Mouse (Mus musculus): ENCODE measurements around the gene Nck2. TPM values are rescaled to one million over a fixed set of nuclear protein-coding genes. Genes with fewer than 3 reads are reported as not detected.
"Not testable (repeated sequence)": the region's sequence is repeated elsewhere in the genome, so short reads cannot be mapped to it uniquely, and the experiment has no call there.

The Nck2 gene
- total RNA-seq, 2 experiments from 2014 or later, result 34.0 to 38.3 TPM

DNA sequence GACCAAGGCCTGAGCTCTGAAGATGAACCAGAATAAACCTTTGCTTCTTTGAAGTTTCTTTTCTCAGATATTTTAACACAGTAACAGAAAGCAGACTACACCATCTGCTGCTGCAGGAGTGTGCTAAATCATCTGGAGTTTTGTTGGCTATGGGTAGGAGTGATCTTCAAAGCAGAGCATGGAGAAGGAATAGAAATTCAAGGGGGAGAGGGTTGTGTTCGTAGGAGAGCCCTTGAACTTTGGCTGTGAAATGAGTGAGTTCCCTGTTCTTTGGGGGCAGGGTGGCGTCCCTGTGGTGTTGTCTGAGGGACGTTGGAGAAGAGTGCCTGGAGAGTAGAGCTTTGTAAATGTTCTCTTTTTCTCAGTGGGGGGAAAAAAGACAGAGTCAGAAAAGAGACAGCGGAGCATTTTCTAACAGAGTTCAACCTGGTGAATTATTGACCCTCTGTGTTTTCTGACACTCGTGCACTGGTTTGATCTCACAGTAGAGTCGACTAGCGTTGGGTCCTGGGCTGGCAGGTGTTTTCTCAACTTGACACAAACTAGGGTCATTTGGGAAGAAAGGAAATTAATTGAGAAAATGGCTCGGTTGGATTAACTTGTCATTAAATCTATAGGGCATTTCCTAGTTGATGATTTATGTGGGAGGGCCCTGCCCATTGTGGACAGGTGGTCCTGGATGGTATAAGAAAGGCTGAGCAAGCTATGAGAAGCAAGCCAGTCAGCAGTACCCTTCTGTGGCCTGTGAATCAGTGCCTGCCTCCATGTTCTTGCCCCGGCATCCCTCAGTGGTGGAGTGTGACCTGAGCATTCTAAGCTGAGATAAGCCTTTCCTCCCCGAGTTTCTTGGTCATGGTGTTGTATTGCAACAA, 57.8 kb downstream of the Nck2 start:
- DNase-seq, result no peak

DNA sequence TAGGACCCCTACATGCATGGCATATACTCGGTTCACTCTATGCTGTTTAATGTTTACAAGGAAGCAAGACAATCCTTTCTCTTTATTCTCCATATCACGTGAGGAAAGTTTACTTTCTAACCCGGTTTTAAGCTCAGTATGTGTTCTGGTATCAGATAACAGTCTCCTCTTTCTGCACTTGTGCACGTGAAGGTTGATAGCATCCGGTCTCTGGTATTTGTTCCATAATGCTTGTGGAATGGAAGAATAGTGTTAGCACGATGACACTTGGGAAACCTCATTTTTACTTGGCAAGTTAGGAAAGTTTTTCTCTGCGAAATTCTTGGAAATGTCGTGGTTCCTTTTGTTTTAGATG, 58.4 kb downstream of the Nck2 start:
- DNase-seq, result no peak

- no peak for DNase-seq
These were observed 58.9 kb downstream of the Nck2 start for GRCm38 (mm10) chr1:43503261-43503660.

DNA sequence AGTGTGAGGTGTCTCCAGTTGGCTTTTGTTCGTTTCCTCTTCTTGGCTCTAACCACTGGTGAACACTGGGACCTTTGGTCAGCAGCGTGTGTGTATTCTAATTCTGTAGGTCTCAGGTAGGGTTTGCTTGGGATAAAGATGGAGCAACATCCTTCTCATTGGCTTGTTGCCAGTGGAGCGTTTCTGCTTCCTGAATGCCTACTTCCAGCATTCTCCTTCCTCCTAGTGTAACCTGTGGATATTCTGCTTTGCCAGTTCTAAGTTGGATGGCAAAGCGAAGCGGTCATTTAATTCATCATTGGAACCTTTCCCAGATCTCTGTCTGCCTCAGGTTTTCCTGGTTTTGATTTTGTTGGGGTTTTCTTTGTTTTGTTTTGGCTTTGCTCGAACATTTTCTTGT, 59.3 kb downstream of the Nck2 start:
- no peak for DNase-seq

- peak; percentile 17 for DNase-seq
These were observed 59.9 kb downstream of the Nck2 start for GRCm38 (mm10) chr1:43504235-43504634.

GRCm38 (mm10) chr1:43506638-43507037, 62.3 kb downstream of the Nck2 start:
- no peak for DNase-seq

GRCm38 (mm10) chr1:43507809-43508208, 63.4 kb downstream of the Nck2 start:
- no peak for DNase-seq

DNA sequence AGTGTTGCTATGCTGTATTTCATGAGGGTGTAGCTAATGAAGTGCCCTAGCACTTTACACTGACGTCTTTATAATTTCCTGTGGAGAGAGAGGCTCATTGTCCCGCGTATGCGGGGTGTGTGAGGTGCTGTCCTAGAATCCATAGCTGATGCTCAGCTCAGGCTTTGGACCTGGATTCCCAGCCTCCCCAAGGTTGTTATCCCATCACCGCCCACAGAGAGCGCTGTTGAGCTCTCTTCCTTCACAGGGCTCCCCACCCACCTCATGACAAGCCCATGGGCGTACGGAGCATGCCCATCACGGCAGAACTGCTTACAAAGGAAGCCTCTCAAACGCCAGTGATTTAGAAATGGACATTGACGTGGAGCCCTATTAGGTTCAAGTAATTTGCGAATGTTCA, 66.9 kb downstream of the Nck2 start:
- peak; percentile 28 for DNase-seq

DNA sequence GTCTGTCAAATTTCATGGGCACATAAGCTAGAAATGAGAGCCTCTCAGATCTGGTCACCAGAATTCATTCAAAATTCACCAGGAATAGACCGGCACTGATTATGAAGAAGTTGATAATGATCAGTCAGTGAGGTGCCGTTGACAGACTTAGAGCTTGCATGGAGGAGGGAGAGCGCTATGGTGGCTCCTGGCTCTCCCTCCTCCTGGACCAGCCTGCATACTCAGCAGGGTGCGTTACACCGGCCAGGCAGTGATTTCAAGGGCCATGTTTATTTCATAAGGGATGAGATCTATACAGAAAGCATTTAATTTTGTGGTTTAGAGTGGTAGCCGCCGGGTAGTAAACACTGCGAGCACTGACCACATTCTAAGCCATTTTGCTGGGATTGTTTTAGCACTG, 67.3 kb downstream of the Nck2 start:
- DNase-seq, result no peak

- no peak for DNase-seq
These were observed 73.0 kb downstream of the Nck2 start for GRCm38 (mm10) chr1:43517405-43517804.

- DNase-seq, result no peak
These were observed 76.0 kb downstream of the Nck2 start for GRCm38 (mm10) chr1:43520216-43520988.

DNA sequence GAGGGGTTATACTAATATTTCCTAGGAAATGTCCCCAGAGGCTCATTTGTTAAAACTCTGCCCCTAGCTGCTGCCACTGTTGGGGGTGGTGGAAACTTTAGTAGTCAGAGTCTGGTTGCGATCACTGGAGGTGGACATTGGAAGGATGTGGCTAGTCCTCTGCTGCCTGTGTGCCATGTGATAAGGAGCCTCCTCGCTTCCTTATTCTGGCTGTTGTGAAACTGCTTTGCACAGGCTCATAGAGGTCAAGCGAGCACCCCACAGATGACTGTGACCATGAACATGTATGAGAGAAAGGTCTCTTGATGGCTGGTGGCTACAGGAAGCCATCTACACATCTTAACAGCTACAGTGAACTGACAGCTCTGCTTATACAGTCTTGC, 76.6 kb downstream of the Nck2 start:
- DNase-seq, result no peak

- DNase-seq, result no peak
These were observed 77.1 kb downstream of the Nck2 start for GRCm38 (mm10) chr1:43521512-43521911.

GRCm38 (mm10) chr1:43521950-43522349, 77.6 kb downstream of the Nck2 start:
- no peak for DNase-seq

- no peak for DNase-seq
These were observed 78.6 kb downstream of the Nck2 start for GRCm38 (mm10) chr1:43522976-43523375.

DNA sequence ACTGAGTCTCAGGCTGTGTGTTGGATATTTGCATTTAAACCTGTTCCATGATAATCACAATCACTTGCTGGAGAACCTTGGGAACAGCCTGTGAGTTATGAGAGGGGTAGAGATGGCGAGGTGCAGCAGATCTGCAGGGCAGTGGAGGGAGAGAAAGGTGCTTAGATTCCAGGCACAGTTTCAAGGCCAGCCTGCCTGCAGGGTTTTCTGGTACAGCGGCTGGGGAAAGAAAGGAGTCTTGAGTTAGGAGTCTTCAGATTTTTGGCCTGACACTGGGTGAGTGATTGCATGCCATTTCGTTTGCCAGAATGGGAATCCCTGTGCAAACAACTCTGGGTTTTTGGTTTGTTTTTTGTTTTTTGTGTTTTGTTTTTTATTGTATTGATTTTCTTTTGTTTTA, 80.0 kb downstream of the Nck2 start:
- no peak for DNase-seq

DNA sequence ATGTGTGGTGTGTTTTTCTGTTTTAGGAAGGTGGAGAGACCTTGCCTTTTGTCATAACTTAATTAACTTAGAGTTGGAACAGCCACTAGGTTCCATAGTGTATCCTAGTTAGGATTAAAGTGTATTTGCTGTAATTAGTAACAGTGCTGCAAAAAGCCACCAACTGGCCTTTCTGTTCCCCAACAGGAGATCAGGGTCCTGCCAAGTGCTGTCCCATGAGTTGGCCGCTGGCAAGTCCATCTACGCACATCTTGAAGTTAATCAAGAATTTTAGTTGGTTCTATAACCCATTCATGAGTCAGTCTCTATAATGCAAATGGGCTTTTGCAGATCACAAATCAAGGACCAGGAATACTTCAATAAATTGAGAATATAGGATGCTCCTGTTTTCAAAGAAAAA, 83.9 kb downstream of the Nck2 start:
- DNase-seq, result no peak

DNA sequence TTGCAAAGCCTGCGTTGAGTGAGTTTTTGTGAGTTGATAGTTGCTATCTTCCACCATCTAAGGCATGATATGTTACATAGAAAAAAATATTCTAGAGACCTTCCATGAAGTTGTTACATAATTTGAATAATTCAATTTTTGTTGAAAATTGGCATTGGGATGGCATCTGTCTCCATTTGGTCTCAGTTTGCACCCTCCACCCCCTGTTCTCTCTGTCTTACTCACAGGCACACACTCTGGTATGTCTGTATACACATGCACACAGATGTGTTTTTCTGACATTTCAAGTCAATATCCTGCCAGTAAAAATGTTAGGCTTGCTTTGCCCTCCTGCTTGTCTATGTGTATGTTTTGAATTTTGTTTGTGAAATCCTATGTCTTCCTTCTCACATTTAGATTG, 84.7 kb downstream of the Nck2 start:
- no peak for DNase-seq

DNA sequence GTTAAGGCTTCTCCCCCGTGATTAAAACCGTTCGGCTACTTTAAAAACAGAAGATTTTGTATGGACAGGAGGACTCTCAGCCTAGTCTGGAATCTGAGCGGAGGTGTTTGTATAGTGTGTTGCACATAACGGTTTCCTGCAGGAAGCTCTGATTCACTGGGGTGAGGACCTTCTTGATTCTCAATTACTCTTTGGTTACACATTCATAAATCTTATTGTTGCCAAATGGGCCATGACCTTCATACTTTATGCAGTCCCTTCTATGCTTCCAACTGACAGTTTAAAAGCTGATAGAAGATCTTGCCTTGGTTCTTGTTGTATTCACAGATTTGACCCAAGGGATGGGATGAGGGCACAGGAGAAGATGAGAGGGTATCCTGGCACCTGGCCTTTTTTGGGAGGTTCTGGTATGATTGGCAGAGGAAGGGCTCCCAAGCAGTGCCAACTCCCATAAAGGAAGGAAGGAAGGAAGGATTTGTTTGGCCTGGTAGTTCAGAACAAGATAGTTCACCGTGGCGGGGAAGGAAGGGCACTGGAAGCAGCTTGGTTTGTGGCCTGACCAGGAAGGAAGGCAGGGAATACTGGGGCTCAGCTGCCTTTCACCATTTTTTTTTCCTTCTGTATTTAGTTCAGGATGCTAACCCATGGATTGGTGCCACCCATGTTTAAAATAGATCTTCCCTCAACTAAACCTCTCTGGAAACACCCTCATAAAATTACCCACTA, 86.1 kb downstream of the Nck2 start:
- no peak for DNase-seq

DNA sequence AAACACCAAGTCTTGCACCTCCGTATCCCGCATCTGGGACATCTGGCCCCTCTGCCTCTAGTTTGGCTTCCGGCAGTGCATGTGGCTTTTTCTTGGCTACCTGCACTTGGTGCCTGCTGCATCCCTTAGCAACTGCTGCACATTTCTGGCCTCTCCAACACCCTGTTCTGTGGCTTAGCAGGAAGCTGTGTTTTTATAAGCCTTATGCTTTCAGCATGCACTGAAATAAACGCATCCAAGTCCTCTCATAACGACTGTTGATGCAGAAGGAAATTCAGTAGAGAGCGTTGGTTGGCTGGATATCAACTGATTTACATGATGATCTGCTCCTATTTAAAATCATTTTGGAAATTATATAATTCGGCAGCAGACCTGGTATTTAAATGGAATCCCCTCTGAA, 86.9 kb downstream of the Nck2 start:
- no peak for DNase-seq

DNA sequence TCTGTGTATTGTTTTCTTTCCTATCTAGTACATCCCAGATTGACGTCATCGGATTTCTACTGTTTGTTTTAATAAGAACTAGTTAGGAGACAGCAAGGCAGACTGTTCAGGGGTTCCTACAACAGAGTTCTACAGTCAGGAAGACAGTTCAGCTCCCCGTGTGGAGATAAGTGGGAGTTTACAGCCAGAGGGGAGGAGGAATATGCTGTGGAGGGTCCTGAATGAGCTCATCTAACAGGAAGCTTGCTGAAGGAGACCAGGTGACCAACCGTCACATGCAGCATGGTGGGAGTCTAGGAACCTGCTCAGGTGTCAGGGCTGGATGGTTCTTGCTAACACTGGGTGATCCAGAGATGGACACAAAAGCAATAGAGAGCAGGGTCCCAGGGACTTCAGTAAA, 87.9 kb downstream of the Nck2 start:
- DNase-seq, result no peak

DNA sequence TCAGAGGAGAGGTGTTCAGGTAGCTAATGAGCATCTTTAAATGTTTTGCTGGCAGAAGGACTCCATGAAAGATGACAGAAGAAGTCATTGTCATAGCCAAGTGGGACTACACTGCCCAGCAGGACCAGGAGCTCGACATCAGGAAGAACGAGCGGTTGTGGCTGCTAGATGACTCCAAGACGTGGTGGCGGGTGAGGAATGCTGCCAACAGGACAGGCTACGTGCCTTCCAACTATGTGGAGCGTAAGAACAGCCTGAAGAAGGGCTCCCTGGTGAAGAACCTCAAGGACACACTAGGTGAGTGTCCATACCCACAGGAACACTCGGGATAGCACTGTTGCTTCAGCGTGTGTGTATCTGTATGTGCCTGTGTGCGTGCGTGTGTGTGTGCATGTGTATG, 89.1 kb downstream of the Nck2 start:
- DNase-seq, result not testable (repeated sequence)

GRCm38 (mm10) chr1:43534060-43534760, 89.8 kb downstream of the Nck2 start:
- no peak for DNase-seq
